Mouse (Mus musculus) cortical plate, adult 2 months (tissue): ENCODE results near the gene Slc16a13.

Source experiments
- CTCF ChIP-seq: fragments of 200-500 bp; IDR thresholded peaks from 2 replicates; pipeline ENCODE4 v1.5.1; 2011; ENCODE audit warnings: mild to moderate bottlenecking, control low read depth, low read length; ENCODE audit not compliant: insufficient read depth; ENCODE audit errors: extremely low read depth
- POLR2A ChIP-seq: fragments of 200-500 bp; IDR thresholded peaks from 2 replicates; pipeline ENCODE4 v1.6.1; 2011; ENCODE audit warnings: mild to moderate bottlenecking, low read length, control low read depth; ENCODE audit not compliant: insufficient read depth; ENCODE audit errors: extremely low read depth

GRCm38 (mm10) chr11:70206801-70207200 lies 14.1 kb downstream of the Slc16a13 start:
- TF ChIP-seq CTCF (no peak), POLR2A (no peak)
